Comparison of ENCODE assay signal across 22 mouse cellular contexts in genomic region chr9:50138341-50138978, GRCm38 (mm10).
DNase-seq lines count a peak whose midpoint lies in the region; ATAC-seq lines count a peak whose summit lies in the region.
"Had no signal": no experiment of that assay in that cellular context is flagged by ENCODE, and none has a peak within 500 bp of the region (broad histone marks: within the 10 kb centered on the region; RNA-seq: fewer than 3 reads in every experiment).

No protein-coding gene starts in this region.

- H3K27me3 ChIP-seq in hindbrain, embryonic 13.5 days = no peaks in the 10 kb centered on the region
- H3K27me3 ChIP-seq in hindbrain, embryonic 10.5 days (ENCODE audit: insufficient read depth, poor library complexity, severe bottlenecking) = no peaks in the 10 kb centered on the region
- H3K27me3 ChIP-seq in neural tube, embryonic 14.5 days (ENCODE audit: control insufficient read depth, insufficient read depth, low read length) = no peaks in the 10 kb centered on the region
- H3K27me3 ChIP-seq in forebrain, embryonic 16.5 days (replicated peaks; ENCODE audit: control insufficient read depth, insufficient read depth, low read length) = no peaks in the 10 kb centered on the region
- H3K27me3 ChIP-seq in midbrain, embryonic 16.5 days (ENCODE audit: control insufficient read depth, insufficient read depth, low read depth, low read length) = no peaks in the 10 kb centered on the region
- H3K27me3 ChIP-seq: CH12.LX, Patski had no signal

- H3K4me3 ChIP-seq in hindbrain, embryonic 13.5 days = no peak overlapping the region
- no peak overlapping the region for H3K4me3 ChIP-seq in hindbrain, embryonic 10.5 days
- no peak overlapping the region for H3K4me3 ChIP-seq in neural tube, embryonic 14.5 days (ENCODE audit: low read depth, low read length)
- no peak overlapping the region for H3K4me3 ChIP-seq in forebrain, embryonic 16.5 days (replicated peaks; ENCODE audit: low read length)
- H3K4me3 ChIP-seq in midbrain, embryonic 16.5 days (ENCODE audit: low read depth, low read length) = no peak overlapping the region
- H3K4me3 ChIP-seq: layer of hippocampus, adult 2 months had no signal

- no peaks in the 10 kb centered on the region for H3K9me3 ChIP-seq in hindbrain, embryonic 13.5 days
- H3K9me3 ChIP-seq in hindbrain, embryonic 10.5 days = no peaks in the 10 kb centered on the region
- no peaks in the 10 kb centered on the region for H3K9me3 ChIP-seq in neural tube, embryonic 14.5 days (ENCODE audit: control insufficient read depth, low read length)
- H3K9me3 ChIP-seq in forebrain, embryonic 16.5 days (ENCODE audit: control insufficient read depth, low read length) = no peaks in the 10 kb centered on the region
- H3K9me3 ChIP-seq in midbrain, embryonic 16.5 days (replicated peaks; ENCODE audit: control insufficient read depth, low read length, poor library complexity, severe bottlenecking) = no peaks in the 10 kb centered on the region

- peaks cover 41% of the 10 kb centered on the region for H3K4me1 ChIP-seq in hindbrain, embryonic 13.5 days (replicated peaks)
- H3K4me1 ChIP-seq in hindbrain, embryonic 10.5 days (replicated peaks) = peaks cover 20% of the 10 kb centered on the region; the same call in 1 of the 2 replicates
- H3K4me1 ChIP-seq in neural tube, embryonic 14.5 days (ENCODE audit: control insufficient read depth, insufficient read depth, low read length) = peaks cover 13% of the 10 kb centered on the region
- peaks cover 12% of the 10 kb centered on the region for H3K4me1 ChIP-seq in forebrain, embryonic 16.5 days (replicated peaks; ENCODE audit: control insufficient read depth, insufficient read depth, low read length)
- peaks cover 22% of the 10 kb centered on the region for H3K4me1 ChIP-seq in midbrain, embryonic 16.5 days (ENCODE audit: control insufficient read depth, insufficient read depth, low read length)

- no peak for DNase-seq in hindbrain, embryonic 10.5 days (ENCODE audit: low spot score)
- no peak for DNase-seq in neural tube, embryonic 10.5 days (ENCODE audit: extremely low spot score, low spot score)
- DNase-seq in right cerebral cortex, adult 2 months (ENCODE audit: low spot score in 2 of 2) = no peak
- DNase-seq: adrenal gland, adult 2 months; B cell, adult 2 months; cerebellum, adult 2 months; cerebellum, postnatal 36 days; gastrocnemius, postnatal 10 days; kidney, postnatal 25 days; layer of hippocampus, postnatal 36 days; lung, postnatal 4 days; spleen, adult 18-20 months had no signal

- H3K27ac ChIP-seq in hindbrain, embryonic 13.5 days = no peak overlapping the region
- H3K27ac ChIP-seq in hindbrain, embryonic 10.5 days = no peak overlapping the region
- H3K27ac ChIP-seq in neural tube, embryonic 14.5 days (ENCODE audit: low read depth, low read length) = no peak overlapping the region
- H3K27ac ChIP-seq in forebrain, embryonic 16.5 days (ENCODE audit: low read length) = no peak overlapping the region; the same call in 1 of the 2 replicates
- peak overlapping the region; percentile 75 for H3K27ac ChIP-seq in midbrain, embryonic 16.5 days (ENCODE audit: low read length)
- H3K27ac ChIP-seq: layer of hippocampus, adult 2 months had no signal

- H3K36me3 ChIP-seq in hindbrain, embryonic 13.5 days = no peaks in the 10 kb centered on the region
- H3K36me3 ChIP-seq in hindbrain, embryonic 10.5 days = no peaks in the 10 kb centered on the region
- no peaks in the 10 kb centered on the region for H3K36me3 ChIP-seq in neural tube, embryonic 14.5 days (ENCODE audit: control insufficient read depth, insufficient read depth, low read length)
- H3K36me3 ChIP-seq in forebrain, embryonic 16.5 days (ENCODE audit: control insufficient read depth, insufficient read depth) = no peaks in the 10 kb centered on the region
- H3K36me3 ChIP-seq in midbrain, embryonic 16.5 days (ENCODE audit: control insufficient read depth, insufficient read depth, low read length) = no peaks in the 10 kb centered on the region
- H3K36me3 ChIP-seq: G1E had no signal

- H3K4me2 ChIP-seq in hindbrain, embryonic 13.5 days = no peak overlapping the region
- no peak overlapping the region for H3K4me2 ChIP-seq in neural tube, embryonic 14.5 days (ENCODE audit: low read depth, low read length)
- no peak overlapping the region for H3K4me2 ChIP-seq in forebrain, embryonic 16.5 days (ENCODE audit: low read length)
- H3K4me2 ChIP-seq in midbrain, embryonic 16.5 days (ENCODE audit: low read length) = peak overlapping the region; percentile 15; the same call in 1 of the 2 replicates
- H3K4me2 ChIP-seq: heart, embryonic 11.5 days had no signal

- peak; percentile 64; the same call in 1 of the 2 replicates for ATAC-seq in hindbrain, embryonic 13.5 days (ENCODE audit: low FRiP score)
- ATAC-seq in neural tube, embryonic 14.5 days (ENCODE audit: low read depth) = 0 out of 2 replicates have a peak, but pooled peaks have one; percentile 38
- ATAC-seq in forebrain, embryonic 16.5 days = peak; percentile 78
- ATAC-seq in midbrain, embryonic 16.5 days = peak; percentile 92
- ATAC-seq: intestine, postnatal 0 days; Patski had no signal

- WGBS in hindbrain, embryonic 13.5 days = 83% methylated on average over 9 of the region's 9 CpGs
- 91% methylated on average over 9 of the region's 9 CpGs for WGBS in hindbrain, embryonic 10.5 days
- WGBS in neural tube, embryonic 14.5 days = 81% methylated on average over 9 of the region's 9 CpGs
- 82% methylated on average over 9 of the region's 9 CpGs for WGBS in forebrain, embryonic 16.5 days
- 70% methylated on average over 9 of the region's 9 CpGs for WGBS in midbrain, embryonic 16.5 days

- H3K9ac ChIP-seq in hindbrain, embryonic 13.5 days = no peak overlapping the region
- no peak overlapping the region for H3K9ac ChIP-seq in neural tube, embryonic 14.5 days (replicated peaks; ENCODE audit: low read depth, low read length)
- no peak overlapping the region for H3K9ac ChIP-seq in forebrain, embryonic 16.5 days (replicated peaks; ENCODE audit: low read depth, low read length)
- H3K9ac ChIP-seq in midbrain, embryonic 16.5 days (ENCODE audit: low read depth, low read length) = no peak overlapping the region

Comparison
In these comparisons a context has a peak if more than half of its experiments do, and no peak if none do; other contexts are left out.
1. ATAC-seq: peak in every context shown above with its lines; median percentile 92 in midbrain, embryonic 16.5 days; 78 in forebrain, embryonic 16.5 days; 64 in hindbrain, embryonic 13.5 days; 38 in neural tube, embryonic 14.5 days.